Mouse (Mus musculus) liver, postnatal 0 days (tissue): ENCODE data around the gene Chrm4. TPM values are rescaled to one million over a fixed set of nuclear protein-coding genes. Genes with fewer than 3 reads are reported as not detected.

Source experiments
- ATAC-seq: fragments of 200-750 bp; cut with Nextera tagmentation; 2 replicates; pipeline ENCODE4 v1.8.0; 2017; ENCODE audit warnings: mild to moderate bottlenecking, moderate library complexity
- DNase-seq: peaks from one replicate; pipeline ENCODE4 v3.0.0-alpha.2; 2016
- H3K27ac ChIP-seq: fragments of 300-500 bp; sonication (generic); 2 replicates; pipeline ENCODE4 v1.5.1; 2014; ENCODE audit warnings: antibody characterized with exemption, moderate library complexity, mild to moderate bottlenecking, low read depth
- H3K27me3 ChIP-seq: fragments of 300-500 bp; sonication (generic); 2 replicates; pipeline ENCODE4 v1.6.1; 2014; ENCODE audit warnings: low read length, control low read depth, mixed read lengths; ENCODE audit not compliant: insufficient read depth
- H3K36me3 ChIP-seq: fragments of 300-500 bp; sonication (generic); replicated peaks from 2 replicates; pipeline ENCODE4 v1.6.1; 2014; ENCODE audit warnings: mild to moderate bottlenecking, control low read depth, low read length, moderate library complexity, mixed read lengths; ENCODE audit not compliant: insufficient read depth
- H3K4me1 ChIP-seq: fragments of 300-500 bp; sonication (generic); 2 replicates; pipeline ENCODE4 v1.6.1; 2014; ENCODE audit warnings: antibody characterized with exemption, mild to moderate bottlenecking, control low read depth; ENCODE audit not compliant: insufficient read depth
- H3K4me2 ChIP-seq: fragments of 300-500 bp; sonication (generic); 2 replicates; pipeline ENCODE4 v1.6.1; 2014; ENCODE audit warnings: low read depth, mild to moderate bottlenecking, low read length, moderate library complexity, mixed read lengths
- H3K4me3 ChIP-seq: fragments of 300-500 bp; sonication (generic); 2 replicates; pipeline ENCODE4 v1.5.1; 2014; ENCODE audit warnings: low read depth, low read length
- H3K9ac ChIP-seq: fragments of 300-500 bp; sonication (generic); replicated peaks from 2 replicates; pipeline ENCODE4 v1.6.1; 2014; ENCODE audit warnings: mild to moderate bottlenecking, moderate library complexity
- H3K9me3 ChIP-seq: fragments of 300-500 bp; sonication (generic); 2 replicates; pipeline ENCODE4 v1.6.1; 2016; ENCODE audit warnings: mild to moderate bottlenecking, control low read depth, low read length, mixed read lengths
- CTCF ChIP-seq: sonication (generic); IDR thresholded peaks from 2 replicates; pipeline ENCODE4 v1.5.1; 2016; ENCODE audit warnings: antibody characterized with exemption, low read depth
- EP300 ChIP-seq: IDR thresholded peaks from 2 replicates; pipeline ENCODE4 v1.6.1; 2016; ENCODE audit warnings: antibody characterized with exemption, low read depth, mild to moderate bottlenecking
- WGBS: fragments of 180-500 bp; shearing (Covaris S2); extraction: QIAGEN DNeasy Blood & Tissue Kit; methylation state at CpG from one replicate; pipeline ENCODE4 v1.1.7; 2014; ENCODE audit not compliant: insufficient replicate concordance; 5-methylcytosine and 5-hydroxymethylcytosine counted together
- polyA plus RNA-seq: library from polyadenylated mRNA; unstranded; fragments of >200 nt; fragmentation: Nextera tagmentation; extraction: Ambion mirVana; gene quantifications from 2 replicates; pipeline ENCODE4 v1.2.1, GENCODE M21; 2015

Chrm4 gene
- polyA plus RNA-seq, 1 experiment from 2014 or later, result not detected

DNA sequence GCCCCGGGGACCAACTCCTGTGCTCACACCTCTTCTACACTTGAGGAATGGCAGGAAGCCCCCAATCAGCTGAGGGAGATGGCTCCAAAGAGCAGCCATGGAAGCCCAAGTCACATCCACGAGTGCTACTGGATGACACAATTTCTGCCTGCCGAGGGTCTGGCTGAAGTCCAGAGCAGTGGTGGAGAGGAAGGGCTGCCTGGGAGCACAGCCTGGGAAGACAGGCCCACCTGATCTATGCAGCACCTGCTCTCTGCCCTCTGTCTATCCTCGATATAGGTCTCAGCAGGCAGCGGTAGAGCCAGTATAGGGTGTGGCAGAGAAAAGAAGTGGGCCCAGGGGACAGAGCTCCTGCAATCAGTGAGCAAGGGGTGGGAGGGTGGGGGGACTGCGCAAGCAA is 19.8 kb downstream of the Chrm4 start:
- ATAC-seq (no peak), DNase-seq (no peak)
- H3K27me3 ChIP-seq, result no peaks in the 10 kb centered on the region
- no peak overlapping the region for H3K27ac ChIP-seq
- no peaks in the 10 kb centered on the region for H3K9me3 ChIP-seq
- peaks cover 54% of the 10 kb centered on the region for H3K4me1 ChIP-seq
- H3K9ac ChIP-seq, result no peak overlapping the region
- no peak overlapping the region for H3K4me3 ChIP-seq
- TF ChIP-seq CTCF (no peak), EP300 (no peak)
- H3K36me3 ChIP-seq, result peaks cover 32% of the 10 kb centered on the region
- H3K4me2 ChIP-seq, result peak overlapping the region; percentile 87
- 26% methylated on average over 6 of the region's 6 CpGs for WGBS

DNA sequence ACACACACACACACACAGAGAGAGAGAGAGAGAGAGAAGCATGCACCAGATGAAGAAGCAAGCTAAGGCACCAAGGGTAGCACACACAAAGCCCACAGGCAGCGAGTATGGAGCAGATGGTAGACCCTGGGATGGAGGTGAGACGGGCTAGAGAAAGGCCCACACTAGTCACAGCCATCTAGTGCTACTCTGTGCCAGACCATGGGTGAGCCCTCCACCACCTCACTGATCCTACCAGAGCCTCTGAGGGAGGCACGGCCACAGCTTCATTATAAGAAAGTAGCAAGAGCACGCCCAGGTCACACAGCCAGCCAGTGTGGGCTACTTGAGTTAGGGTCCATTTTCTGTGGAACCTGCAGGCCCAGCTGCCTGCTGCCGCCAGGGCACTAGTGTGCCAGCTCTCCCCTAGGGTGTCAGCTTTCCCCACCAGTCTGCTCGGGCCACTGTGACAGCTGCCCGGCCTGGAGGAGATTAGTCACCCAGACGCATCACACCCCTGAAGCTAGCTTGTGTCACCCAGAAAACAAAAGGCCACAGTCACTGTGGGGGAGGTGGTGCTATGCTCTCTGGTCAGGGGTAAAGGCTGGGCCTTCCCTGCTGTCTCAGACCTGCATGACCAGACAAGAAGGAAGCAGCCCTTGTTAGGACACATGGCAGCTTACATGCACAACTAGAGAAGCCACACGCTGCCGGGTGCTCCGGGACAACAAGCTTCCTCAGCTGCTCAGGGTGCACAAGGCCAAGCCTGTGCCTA is 20.5 kb downstream of the Chrm4 start:
- H3K4me2 ChIP-seq, result peak overlapping the region; percentile 87
- peak overlapping the region; percentile 48 for H3K4me3 ChIP-seq
- H3K36me3 ChIP-seq, result peaks cover 26% of the 10 kb centered on the region
- DNase-seq (peak; percentile 64), ATAC-seq (peak; percentile 45)
- no peaks in the 10 kb centered on the region for H3K9me3 ChIP-seq
- peaks cover 59% of the 10 kb centered on the region for H3K4me1 ChIP-seq
- peak overlapping the region; percentile 92 for H3K27ac ChIP-seq
- H3K9ac ChIP-seq, result peak overlapping the region; percentile 72
- no peaks in the 10 kb centered on the region for H3K27me3 ChIP-seq
- no peak for TF ChIP-seq EP300
- no peak for TF ChIP-seq CTCF
- WGBS, result 39% methylated on average over 11 of the region's 11 CpGs

DNA sequence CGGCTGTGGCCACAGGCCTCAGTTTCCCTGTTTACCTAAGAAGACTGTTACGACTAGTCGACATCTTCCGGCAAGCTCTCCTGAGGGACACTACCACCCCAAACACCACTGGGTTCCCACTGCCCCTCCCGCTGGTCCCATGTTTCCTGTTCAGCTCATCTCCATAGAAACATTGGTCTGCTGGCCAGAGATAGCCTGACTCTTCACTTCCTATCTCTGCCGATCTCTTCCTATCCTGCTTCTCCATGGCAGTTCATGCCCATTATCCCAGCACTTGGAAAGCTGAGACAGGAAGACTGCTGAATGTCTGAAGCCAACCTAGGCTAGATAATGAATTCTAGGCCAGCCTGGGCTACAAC is 21.1 kb downstream of the Chrm4 start:
- H3K27me3 ChIP-seq, result no peaks in the 10 kb centered on the region
- 30% methylated on average over 6 of the region's 6 CpGs for WGBS
- no peak for TF ChIP-seq CTCF
- peak; percentile 52; the same call in 1 of the 2 replicates for TF ChIP-seq EP300
- H3K4me3 ChIP-seq, result peak overlapping the region; percentile 48
- ATAC-seq (peak; percentile 18), DNase-seq (no peak)
- no peaks in the 10 kb centered on the region for H3K9me3 ChIP-seq
- peaks cover 59% of the 10 kb centered on the region for H3K4me1 ChIP-seq
- peak overlapping the region; percentile 87 for H3K4me2 ChIP-seq
- H3K27ac ChIP-seq, result peak overlapping the region; percentile 92
- peak overlapping the region; percentile 72 for H3K9ac ChIP-seq
- H3K36me3 ChIP-seq, result peaks cover 25% of the 10 kb centered on the region

DNA sequence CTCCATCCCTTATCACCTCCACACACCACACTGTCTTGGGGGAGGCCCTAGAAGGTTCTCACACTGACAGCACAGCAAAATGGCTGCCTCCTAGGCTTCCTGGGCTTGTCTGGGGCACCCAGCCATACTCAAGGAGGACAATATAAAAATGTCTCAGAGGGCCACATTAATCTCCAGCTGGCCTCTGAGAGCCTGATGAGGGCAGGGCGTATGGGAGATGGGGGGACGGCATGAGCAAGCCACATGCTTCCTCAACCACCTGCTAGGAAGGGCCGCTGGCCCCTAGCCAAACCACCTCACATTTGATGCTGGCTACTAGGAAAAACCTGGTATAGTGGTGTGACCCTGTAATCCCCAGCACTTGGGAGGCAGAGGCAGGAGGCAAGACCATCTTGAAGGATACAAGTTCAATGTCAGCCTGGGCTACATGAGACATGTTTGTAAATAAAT is 21.8 kb downstream of the Chrm4 start:
- no peaks in the 10 kb centered on the region for H3K27me3 ChIP-seq
- peak overlapping the region; percentile 87 for H3K4me2 ChIP-seq
- no peak for TF ChIP-seq EP300
- TF ChIP-seq CTCF, result no peak
- H3K4me3 ChIP-seq, result peak overlapping the region; percentile 48
- DNase-seq (peak; percentile 56), ATAC-seq (no peak)
- peaks cover 18% of the 10 kb centered on the region for H3K36me3 ChIP-seq
- H3K27ac ChIP-seq, result peak overlapping the region; percentile 92
- H3K4me1 ChIP-seq, result peaks cover 63% of the 10 kb centered on the region
- no peaks in the 10 kb centered on the region for H3K9me3 ChIP-seq
- H3K9ac ChIP-seq, result peak overlapping the region; percentile 72
- 44% methylated on average over 3 of the region's 3 CpGs for WGBS

DNA sequence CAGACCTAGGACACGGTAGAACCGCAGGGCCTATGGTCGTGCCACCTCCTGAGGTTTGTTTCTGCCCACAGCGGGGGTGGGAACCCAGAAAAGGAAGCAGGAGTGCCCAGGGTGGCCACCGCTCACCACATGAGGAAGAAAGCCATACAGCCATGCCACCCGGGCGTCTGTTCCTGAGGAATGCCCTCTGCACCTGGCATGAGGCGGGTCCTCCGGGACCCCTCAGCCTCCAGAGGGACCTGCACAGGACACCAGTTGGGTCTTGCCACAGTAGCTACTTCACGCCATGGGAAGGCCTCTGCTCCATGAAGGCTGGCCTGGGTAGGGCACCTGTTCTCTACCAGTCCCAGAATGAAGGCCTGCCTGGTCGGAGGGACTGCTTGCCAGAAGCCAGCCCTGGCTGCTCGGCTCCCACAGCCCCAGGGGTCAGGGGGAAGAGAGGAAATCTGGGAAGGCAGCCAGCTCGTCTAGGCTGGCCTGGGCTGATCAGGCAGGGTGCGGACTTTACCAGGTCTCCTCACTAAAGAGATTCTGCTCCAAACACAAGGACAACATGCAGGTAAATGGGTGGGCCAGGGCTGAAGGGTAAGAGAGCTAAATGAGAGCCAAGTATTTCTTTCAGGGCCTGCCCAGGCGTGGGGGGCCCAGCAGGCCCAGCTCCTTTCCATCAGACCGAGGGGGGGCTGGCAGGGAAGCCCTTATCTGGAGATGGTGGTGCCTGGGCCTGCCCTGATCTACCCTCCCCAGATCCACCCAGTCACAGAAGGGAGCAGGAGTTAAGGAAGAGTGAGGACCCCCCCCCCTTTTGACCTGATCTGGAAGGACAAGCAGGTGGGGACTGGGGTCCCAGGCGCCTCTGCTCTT is 22.6 kb downstream of the Chrm4 start:
- peak overlapping the region; percentile 92 for H3K27ac ChIP-seq
- TF ChIP-seq EP300, result peak; percentile 77
- no peak for TF ChIP-seq CTCF
- H3K4me2 ChIP-seq, result peak overlapping the region; percentile 87
- WGBS, result 16% methylated on average over 17 of the region's 17 CpGs
- peak; percentile 55 for ATAC-seq
- peak; percentile 62 for DNase-seq
- no peaks in the 10 kb centered on the region for H3K9me3 ChIP-seq
- peak overlapping the region; percentile 48 for H3K4me3 ChIP-seq
- H3K4me1 ChIP-seq, result peaks cover 67% of the 10 kb centered on the region
- peaks cover 15% of the 10 kb centered on the region for H3K36me3 ChIP-seq
- peak overlapping the region; percentile 72 for H3K9ac ChIP-seq
- no peaks in the 10 kb centered on the region for H3K27me3 ChIP-seq
